Mouse (Mus musculus) neural tube, embryonic 13.5 days (tissue): ENCODE measurements around the gene Arhgap28. TPM values are rescaled to one million over a fixed set of nuclear protein-coding genes. Genes with fewer than 3 reads are reported as not detected.

Source experiments
- ATAC-seq: fragments of 200-750 bp; cut with Nextera tagmentation; 2 replicates; pipeline ENCODE4 v1.8.0; 2017; ENCODE audit warnings: low read depth, mild to moderate bottlenecking, moderate TSS enrichment, moderate library complexity
- H3K27ac ChIP-seq: fragments of 300-500 bp; sonication (generic); replicated peaks from 2 replicates; pipeline ENCODE4 v1.5.1; 2015; ENCODE audit warnings: moderate library complexity, mild to moderate bottlenecking, inconsistent platforms
- H3K27me3 ChIP-seq: fragments of 300-500 bp; sonication (generic); 2 replicates; pipeline ENCODE4 v1.6.1; 2015; ENCODE audit warnings: mild to moderate bottlenecking, inconsistent platforms
- H3K36me3 ChIP-seq: fragments of 300-500 bp; sonication (generic); 2 replicates; pipeline ENCODE4 v1.6.1; 2015; ENCODE audit warnings: mild to moderate bottlenecking, inconsistent platforms
- H3K4me1 ChIP-seq: fragments of 300-500 bp; sonication (generic); replicated peaks from 2 replicates; pipeline ENCODE4 v1.6.1; 2015; ENCODE audit warnings: inconsistent platforms
- H3K4me2 ChIP-seq: fragments of 300-500 bp; sonication (generic); 2 replicates; pipeline ENCODE4 v1.6.1; 2015; ENCODE audit warnings: inconsistent platforms, mild to moderate bottlenecking, moderate library complexity
- H3K4me3 ChIP-seq: fragments of 300-500 bp; sonication (generic); 2 replicates; pipeline ENCODE4 v1.5.1; 2015; ENCODE audit warnings: mild to moderate bottlenecking, inconsistent platforms
- H3K9ac ChIP-seq: fragments of 300-500 bp; sonication (generic); 2 replicates; pipeline ENCODE4 v1.6.1; 2015; ENCODE audit warnings: moderate library complexity, mild to moderate bottlenecking, inconsistent platforms
- H3K9me3 ChIP-seq: fragments of 300-500 bp; sonication (generic); 2 replicates; pipeline ENCODE4 v1.6.1; 2016; ENCODE audit warnings: inconsistent platforms
- WGBS: fragments of 180-500 bp; shearing (Covaris S2); methylation state at CpG from one replicate; pipeline ENCODE4 v1.1.7; 2015; 5-methylcytosine and 5-hydroxymethylcytosine counted together
- polyA plus RNA-seq: library from polyadenylated mRNA; unstranded; fragments of >200 nt; fragmentation: Nextera tagmentation; extraction: Ambion mirVana; gene quantifications from 2 replicates; pipeline ENCODE4 v1.2.1, GENCODE M21; 2015

Gene Arhgap28
- 15.1 and 16.8 TPM in 2 replicates for polyA plus RNA-seq

GRCm38 (mm10) chr17:68003741-68004560 is at the start of gene Arhgap28:
Arhgap28 (minus strand) TSS chr17:68004120.
- H3K9ac ChIP-seq = peak within 1 kb of the TSS; percentile 75
- no peaks in the 10 kb centered on the region for H3K9me3 ChIP-seq
- under 1% methylated on average over 65 of the region's 65 CpGs for WGBS
- peak within 1 kb of the TSS; percentile 79 for H3K27ac ChIP-seq
- no peaks in the 10 kb centered on the region for H3K27me3 ChIP-seq
- peaks cover 41% of the 10 kb centered on the region for H3K4me1 ChIP-seq
- H3K4me3 ChIP-seq = peak within 1 kb of the TSS; percentile 68
- H3K4me2 ChIP-seq = peak within 1 kb of the TSS; percentile 79
- ATAC-seq = peak; percentile 95
- H3K36me3 ChIP-seq = no peaks in the 10 kb centered on the region

- H3K27me3 ChIP-seq = no peaks in the 10 kb centered on the region
- ATAC-seq = no peak
- 80% methylated on average over 7 of the region's 7 CpGs for WGBS
- H3K4me2 ChIP-seq = no peak overlapping the region
- no peak overlapping the region for H3K4me3 ChIP-seq
- no peaks in the 10 kb centered on the region for H3K36me3 ChIP-seq
- H3K4me1 ChIP-seq = no peaks in the 10 kb centered on the region
- H3K9ac ChIP-seq = no peak overlapping the region
- no peak overlapping the region for H3K27ac ChIP-seq
- H3K9me3 ChIP-seq = no peaks in the 10 kb centered on the region
Measured at GRCm38 (mm10) chr17:68046341-68046675, 42.4 kb upstream of the Arhgap28 start.

- no peaks in the 10 kb centered on the region for H3K9me3 ChIP-seq
- no peak overlapping the region for H3K9ac ChIP-seq
- WGBS = 82% methylated on average over 8 of the region's 8 CpGs
- H3K4me1 ChIP-seq = no peaks in the 10 kb centered on the region
- no peaks in the 10 kb centered on the region for H3K27me3 ChIP-seq
- H3K4me3 ChIP-seq = no peak overlapping the region
- H3K36me3 ChIP-seq = no peaks in the 10 kb centered on the region
- H3K27ac ChIP-seq = no peak overlapping the region
- no peak overlapping the region for H3K4me2 ChIP-seq
- no peak for ATAC-seq
Measured at GRCm38 (mm10) chr17:68045655-68046340, 41.9 kb upstream of the Arhgap28 start.

GRCm38 (mm10) chr17:68042377-68042776 is 38.5 kb upstream of the Arhgap28 start:
- Histone ChIP-seq H3K4me1 (no peaks in the 10 kb centered on the region), H3K9me3 (no peaks in the 10 kb centered on the region), H3K9ac (no peak overlapping the region), H3K27me3 (no peaks in the 10 kb centered on the region), H3K36me3 (no peaks in the 10 kb centered on the region), H3K4me3 (no peak overlapping the region), H3K4me2 (no peak overlapping the region), H3K27ac (no peak overlapping the region)
- 94% methylated on average over 4 of the region's 4 CpGs for WGBS
- no peak for ATAC-seq

- Histone ChIP-seq H3K9me3 (no peaks in the 10 kb centered on the region), H3K9ac (no peak overlapping the region), H3K4me1 (no peaks in the 10 kb centered on the region), H3K4me2 (no peak overlapping the region), H3K36me3 (no peaks in the 10 kb centered on the region), H3K4me3 (no peak overlapping the region), H3K27ac (no peak overlapping the region), H3K27me3 (no peaks in the 10 kb centered on the region)
- WGBS = 62% methylated on average over 1 of the region's 1 CpGs
- no peak for ATAC-seq
Measured at GRCm38 (mm10) chr17:68037011-68037410, 33.1 kb upstream of the Arhgap28 start.

- Histone ChIP-seq H3K4me3 (no peak overlapping the region), H3K4me1 (no peaks in the 10 kb centered on the region), H3K36me3 (no peaks in the 10 kb centered on the region), H3K4me2 (no peak overlapping the region), H3K27ac (no peak overlapping the region), H3K27me3 (no peaks in the 10 kb centered on the region), H3K9ac (no peak overlapping the region), H3K9me3 (no peaks in the 10 kb centered on the region)
- no peak for ATAC-seq
- WGBS = 73% methylated on average over 5 of the region's 5 CpGs
Measured at GRCm38 (mm10) chr17:68029495-68029894, 25.6 kb upstream of the Arhgap28 start.

GRCm38 (mm10) chr17:68028519-68028918 is 24.6 kb upstream of the Arhgap28 start:
- no peaks in the 10 kb centered on the region for H3K27me3 ChIP-seq
- H3K4me2 ChIP-seq = no peak overlapping the region
- no peak for ATAC-seq
- no peak overlapping the region for H3K27ac ChIP-seq
- no peaks in the 10 kb centered on the region for H3K36me3 ChIP-seq
- no peak overlapping the region for H3K4me3 ChIP-seq
- H3K9me3 ChIP-seq = no peaks in the 10 kb centered on the region
- H3K9ac ChIP-seq = no peak overlapping the region
- H3K4me1 ChIP-seq = no peaks in the 10 kb centered on the region
- WGBS = 95% methylated on average over 4 of the region's 4 CpGs

GRCm38 (mm10) chr17:68024327-68024726 is 20.4 kb upstream of the Arhgap28 start:
- no peak overlapping the region for H3K4me3 ChIP-seq
- no peaks in the 10 kb centered on the region for H3K36me3 ChIP-seq
- no peaks in the 10 kb centered on the region for H3K9me3 ChIP-seq
- WGBS = 37% methylated on average over 7 of the region's 7 CpGs
- no peaks in the 10 kb centered on the region for H3K27me3 ChIP-seq
- H3K4me2 ChIP-seq = no peak overlapping the region
- no peaks in the 10 kb centered on the region for H3K4me1 ChIP-seq
- H3K27ac ChIP-seq = no peak overlapping the region
- no peak for ATAC-seq
- no peak overlapping the region for H3K9ac ChIP-seq

- Histone ChIP-seq H3K9ac (no peak overlapping the region), H3K27ac (no peak overlapping the region), H3K4me3 (no peak overlapping the region), H3K4me1 (peaks cover 6% of the 10 kb centered on the region; the same call in 1 of the 2 replicates), H3K9me3 (0 out of 2 replicates have a peak, but pooled peaks cover under 1% of the 10 kb centered on the region), H3K4me2 (no peak overlapping the region), H3K36me3 (no peaks in the 10 kb centered on the region), H3K27me3 (no peaks in the 10 kb centered on the region)
- ATAC-seq = no peak
- 73% methylated on average over 15 of the region's 15 CpGs for WGBS
Measured at GRCm38 (mm10) chr17:68019466-68020065, 15.6 kb upstream of the Arhgap28 start.

GRCm38 (mm10) chr17:68017095-68017494 is 13.2 kb upstream of the Arhgap28 start:
- Histone ChIP-seq H3K9me3 (0 out of 2 replicates have a peak, but pooled peaks cover 3% of the 10 kb centered on the region), H3K9ac (no peak overlapping the region), H3K4me1 (peaks cover 6% of the 10 kb centered on the region; the same call in 1 of the 2 replicates), H3K36me3 (no peaks in the 10 kb centered on the region), H3K4me2 (no peak overlapping the region), H3K27ac (no peak overlapping the region), H3K27me3 (no peaks in the 10 kb centered on the region), H3K4me3 (no peak overlapping the region)
- WGBS = 64% methylated on average over 3 of the region's 3 CpGs
- ATAC-seq = no peak

- H3K4me1 ChIP-seq = no peaks in the 10 kb centered on the region
- ATAC-seq = no peak
- no peaks in the 10 kb centered on the region for H3K27me3 ChIP-seq
- H3K4me3 ChIP-seq = no peak overlapping the region
- H3K36me3 ChIP-seq = no peaks in the 10 kb centered on the region
- no peak overlapping the region for H3K4me2 ChIP-seq
- no peak overlapping the region for H3K27ac ChIP-seq
- no peak overlapping the region for H3K9ac ChIP-seq
- H3K9me3 ChIP-seq = 0 out of 2 replicates have a peak, but pooled peaks cover 3% of the 10 kb centered on the region
- 91% methylated on average over 5 of the region's 5 CpGs for WGBS
Measured at GRCm38 (mm10) chr17:68011606-68012005, 7.7 kb upstream of the Arhgap28 start.

- Histone ChIP-seq H3K27ac (no peak overlapping the region), H3K9me3 (0 out of 2 replicates have a peak, but pooled peaks cover 3% of the 10 kb centered on the region), H3K4me1 (peaks cover 4% of the 10 kb centered on the region; the same call in 1 of the 2 replicates), H3K27me3 (no peaks in the 10 kb centered on the region), H3K4me2 (no peak overlapping the region), H3K36me3 (no peaks in the 10 kb centered on the region), H3K9ac (no peak overlapping the region), H3K4me3 (no peak overlapping the region)
- WGBS = 96% methylated on average over 5 of the region's 5 CpGs
- no peak for ATAC-seq
Measured at GRCm38 (mm10) chr17:68010041-68010440, 6.1 kb upstream of the Arhgap28 start.
